Mouse (Mus musculus) ES-Bruce4 (cell line): ENCODE measurements around the gene Myh7.
A peak's percentile ranks its signal among the peaks of the same experiment; 100 is the strongest.

Experiments
- CTCF ChIP-seq: IDR thresholded peaks from one replicate; pipeline ENCODE4 v1.8.1; 2011; ENCODE audit warnings: low read depth, low read length
- EP300 ChIP-seq: IDR thresholded peaks from 2 replicates; pipeline ENCODE4 v1.6.1; 2011; ENCODE audit warnings: low read depth, low read length; ENCODE audit not compliant: insufficient read depth
- POLR2A ChIP-seq: IDR thresholded peaks from one replicate; pipeline ENCODE4 v1.8.1; 2011; ENCODE audit warnings: low read length; ENCODE audit not compliant: insufficient read depth

DNA sequence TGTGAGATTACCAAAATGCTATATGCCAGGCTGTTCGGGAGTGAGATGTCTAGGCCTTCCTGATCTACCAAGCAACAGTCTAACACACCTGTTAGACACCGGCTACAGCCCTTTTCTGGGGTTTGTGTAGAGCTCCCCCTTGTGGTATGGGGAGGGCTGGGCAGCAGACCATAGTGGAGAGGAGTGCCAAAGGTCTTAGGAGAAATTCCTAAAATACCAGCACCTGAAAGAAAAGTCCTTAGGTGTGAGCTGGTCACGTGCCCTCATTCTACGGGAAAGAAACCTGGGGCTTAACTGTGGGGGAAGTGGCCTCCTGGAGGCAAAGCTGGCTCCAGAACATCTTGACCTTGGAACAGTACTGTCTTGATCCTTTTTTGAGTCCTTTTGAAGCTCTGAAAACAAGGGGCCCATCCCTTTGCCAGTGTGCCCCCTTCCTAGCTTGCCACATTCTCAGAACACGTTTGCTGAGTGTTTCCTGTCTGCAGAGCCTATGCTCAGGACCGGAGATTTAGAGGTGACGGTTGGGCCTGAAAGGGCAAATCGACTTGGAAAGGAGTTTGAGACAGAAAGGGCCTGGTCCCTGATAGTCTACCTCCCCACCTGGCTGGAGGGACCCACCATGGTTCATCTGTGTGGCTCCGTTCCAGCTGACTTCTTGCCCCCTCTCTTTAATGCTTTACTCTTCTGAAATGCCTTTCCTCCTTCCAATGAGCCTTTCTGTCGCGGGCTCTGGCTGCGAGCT is 54.8 kb downstream of the Myh7 start:
- peak; percentile 80 for TF ChIP-seq CTCF
- no peak for TF ChIP-seq POLR2A
- TF ChIP-seq EP300: no peak
